Mouse (Mus musculus): ENCODE results near the gene 1300017J02Rik.

DNA sequence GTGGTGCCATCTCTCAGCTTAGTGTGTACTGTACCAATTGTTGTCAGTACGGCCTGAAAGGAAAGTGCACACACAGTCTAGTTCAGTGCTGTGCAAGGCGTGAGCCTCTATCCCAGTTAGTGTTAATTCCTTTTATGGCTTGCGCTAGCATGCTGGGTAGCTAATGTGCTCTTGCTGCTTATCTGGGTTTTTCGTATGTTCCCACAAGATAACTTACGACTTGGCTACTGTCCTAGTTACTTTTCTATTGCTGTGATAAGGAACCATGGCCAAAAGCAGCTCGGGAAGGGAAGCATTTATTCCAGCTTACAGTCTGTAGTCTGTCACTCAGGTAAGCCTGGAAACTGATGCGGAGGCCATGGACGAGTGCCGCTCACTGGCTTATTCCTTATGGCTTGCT is 21.6 kb upstream of the 1300017J02Rik start:
- no peak for TF ChIP-seq CTCF (IDR thresholded peaks at IDR 0.05; ENCODE audit: low read depth)
- TF ChIP-seq EP300 (IDR thresholded peaks at IDR 0.05; ENCODE audit: low read depth), result peak; percentile 85
